Mouse (Mus musculus): ENCODE data around the gene Cisd3. TPM values are rescaled to one million over a fixed set of nuclear protein-coding genes. Genes with fewer than 3 reads are reported as not detected.

Cisd3 gene
- total and polyA plus RNA-seq, 2 experiments from 2014 or later, result 50.8 to 125 TPM

DNA sequence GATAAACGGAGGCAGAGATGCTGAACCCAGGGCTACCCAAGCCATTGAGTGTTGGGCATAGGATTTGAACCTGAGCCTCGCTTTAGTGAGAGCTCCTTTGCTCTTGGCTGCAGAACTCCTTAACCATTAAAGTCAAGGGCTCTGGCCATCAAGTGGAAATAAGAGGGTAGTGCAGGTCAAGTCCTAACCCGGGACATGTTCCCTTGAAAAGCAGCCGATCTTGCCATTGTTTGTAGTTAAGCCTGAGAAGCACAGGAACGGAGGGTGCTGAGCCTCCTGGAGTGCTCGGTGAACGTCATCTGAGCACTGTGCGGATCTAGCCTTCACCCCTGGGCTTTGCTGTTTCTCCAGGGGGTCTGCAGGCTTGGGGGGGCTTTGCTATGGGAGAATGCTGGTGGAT lies 7.8 kb upstream of the Cisd3 start:
- no peak overlapping the region for H3K27ac ChIP-seq (ENCODE audit: low read depth)
- no peaks in the 10 kb centered on the region for H3K9me3 ChIP-seq (replicated peaks; ENCODE audit: control insufficient read depth, low read length)
- H3K4me1 ChIP-seq (ENCODE audit: control insufficient read depth, insufficient read depth), result no peaks in the 10 kb centered on the region
- H3K27me3 ChIP-seq (ENCODE audit: control insufficient read depth, insufficient read depth, low read length), result no peaks in the 10 kb centered on the region
- no peak for ATAC-seq (ENCODE audit: insufficient read depth, low read depth)
- H3K36me3 ChIP-seq (replicated peaks; ENCODE audit: control insufficient read depth, insufficient read depth, low read length), result peaks cover 88% of the 10 kb centered on the region
- WGBS, result 77% methylated on average over 8 of the region's 8 CpGs
- H3K4me2 ChIP-seq (ENCODE audit: low read depth, low read length), result no peak overlapping the region
- TF ChIP-seq EP300 (IDR thresholded peaks at IDR 0.05; ENCODE audit: low read depth) (no peak), CTCF (IDR thresholded peaks at IDR 0.05; ENCODE audit: low read depth) (peak; percentile 21; the same call in 1 of the 2 replicates)
- H3K4me3 ChIP-seq (ENCODE audit: low read depth, low read length), result no peak overlapping the region
- H3K9ac ChIP-seq (replicated peaks; ENCODE audit: low read depth, low read length), result no peak overlapping the region
- DNase-seq (ENCODE audit: low spot score), result no peak

DNA sequence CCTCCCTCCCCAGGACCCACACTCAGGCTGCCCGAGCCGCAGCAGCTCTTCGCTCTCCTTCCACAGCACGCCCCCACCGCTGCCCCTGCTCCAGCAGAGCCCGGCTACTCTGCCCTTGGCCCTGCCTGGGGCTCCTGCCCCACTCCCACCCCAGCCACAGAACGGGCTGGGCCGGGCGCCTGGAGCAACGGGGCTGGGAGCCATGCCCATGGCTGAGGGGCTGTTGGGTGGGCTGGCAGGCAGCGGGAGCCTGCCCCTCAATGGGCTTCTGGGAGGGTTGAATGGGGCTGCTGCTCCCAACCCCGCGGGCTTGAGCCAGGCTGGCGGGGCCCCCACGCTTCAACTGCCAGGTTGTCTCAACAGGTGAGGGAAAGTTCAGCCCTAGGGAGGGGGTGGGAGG lies 7.3 kb upstream of the Cisd3 start:
- no peak overlapping the region; the same call in 1 of the 2 replicates for H3K9ac ChIP-seq (replicated peaks; ENCODE audit: low read depth, low read length)
- peaks cover 84% of the 10 kb centered on the region for H3K36me3 ChIP-seq (replicated peaks; ENCODE audit: control insufficient read depth, insufficient read depth, low read length)
- H3K4me3 ChIP-seq (ENCODE audit: low read depth, low read length), result no peak overlapping the region
- H3K4me2 ChIP-seq (ENCODE audit: low read depth, low read length), result no peak overlapping the region
- H3K4me1 ChIP-seq (ENCODE audit: control insufficient read depth, insufficient read depth), result no peaks in the 10 kb centered on the region
- ATAC-seq (ENCODE audit: insufficient read depth, low read depth) (no peak), DNase-seq (ENCODE audit: low spot score) (no peak)
- H3K9me3 ChIP-seq (replicated peaks; ENCODE audit: control insufficient read depth, low read length), result no peaks in the 10 kb centered on the region
- WGBS, result 87% methylated on average over 15 of the region's 15 CpGs
- TF ChIP-seq CTCF (IDR thresholded peaks at IDR 0.05; ENCODE audit: low read depth) (no peak), EP300 (IDR thresholded peaks at IDR 0.05; ENCODE audit: low read depth) (no peak)
- no peak overlapping the region for H3K27ac ChIP-seq (ENCODE audit: low read depth)
- H3K27me3 ChIP-seq (ENCODE audit: control insufficient read depth, insufficient read depth, low read length), result no peaks in the 10 kb centered on the region

DNA sequence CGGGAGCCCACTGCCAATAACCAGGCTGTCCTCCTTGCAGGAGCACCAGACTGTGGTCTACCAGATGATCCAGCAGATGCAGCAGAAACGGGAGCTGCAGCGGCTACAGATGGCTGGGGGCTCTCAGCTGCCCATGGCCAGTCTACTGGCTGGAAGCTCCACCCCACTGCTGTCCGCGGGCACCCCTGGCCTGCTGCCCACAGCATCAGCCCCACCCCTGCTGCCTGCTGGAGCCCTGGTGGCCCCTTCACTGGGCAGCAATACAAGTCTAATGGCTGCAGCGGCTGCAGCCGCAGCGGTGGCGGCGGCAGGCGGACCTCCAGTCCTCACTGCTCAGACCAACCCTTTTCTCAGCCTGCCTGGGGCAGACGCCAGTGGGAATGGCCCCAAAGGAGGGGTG lies 5.2 kb upstream of the Cisd3 start:
- Histone ChIP-seq H3K9ac (replicated peaks; ENCODE audit: low read depth, low read length) (no peak overlapping the region), H3K4me2 (ENCODE audit: low read depth, low read length) (no peak overlapping the region), H3K27me3 (ENCODE audit: control insufficient read depth, insufficient read depth, low read length) (no peaks in the 10 kb centered on the region), H3K9me3 (replicated peaks; ENCODE audit: control insufficient read depth, low read length) (no peaks in the 10 kb centered on the region), H3K27ac (ENCODE audit: low read depth) (peak overlapping the region; percentile 30; the same call in 1 of the 2 replicates), H3K36me3 (replicated peaks; ENCODE audit: control insufficient read depth, insufficient read depth, low read length) (peaks cover 63% of the 10 kb centered on the region), H3K4me3 (ENCODE audit: low read depth, low read length) (no peak overlapping the region), H3K4me1 (ENCODE audit: control insufficient read depth, insufficient read depth) (no peaks in the 10 kb centered on the region)
- TF ChIP-seq CTCF (IDR thresholded peaks at IDR 0.05; ENCODE audit: low read depth), result no peak
- no peak for TF ChIP-seq EP300 (IDR thresholded peaks at IDR 0.05; ENCODE audit: low read depth)
- WGBS, result 47% methylated on average over 12 of the region's 12 CpGs
- ATAC-seq (ENCODE audit: insufficient read depth, low read depth) (peak; percentile 66), DNase-seq (ENCODE audit: low spot score) (peak; percentile 50)

GRCm38 (mm10) chr11:97682504-97683055 lies 3.0 kb upstream of the Cisd3 start:
- no peak overlapping the region for H3K9ac ChIP-seq (replicated peaks; ENCODE audit: low read depth, low read length)
- WGBS, result 56% methylated on average over 6 of the region's 6 CpGs
- peaks cover 10% of the 10 kb centered on the region; the same call in 1 of the 2 replicates for H3K4me1 ChIP-seq (ENCODE audit: control insufficient read depth, insufficient read depth)
- H3K9me3 ChIP-seq (replicated peaks; ENCODE audit: control insufficient read depth, low read length), result no peaks in the 10 kb centered on the region
- DNase-seq (ENCODE audit: low spot score), result no peak
- no peak for ATAC-seq (ENCODE audit: insufficient read depth, low read depth)
- H3K36me3 ChIP-seq (replicated peaks; ENCODE audit: control insufficient read depth, insufficient read depth, low read length), result peaks cover 42% of the 10 kb centered on the region
- H3K27me3 ChIP-seq (ENCODE audit: control insufficient read depth, insufficient read depth, low read length), result no peaks in the 10 kb centered on the region
- TF ChIP-seq CTCF (IDR thresholded peaks at IDR 0.05; ENCODE audit: low read depth), result no peak
- TF ChIP-seq EP300 (IDR thresholded peaks at IDR 0.05; ENCODE audit: low read depth), result no peak
- H3K4me2 ChIP-seq (ENCODE audit: low read depth, low read length), result no peak overlapping the region
- no peak overlapping the region for H3K4me3 ChIP-seq (ENCODE audit: low read depth, low read length)
- H3K27ac ChIP-seq (ENCODE audit: low read depth), result no peak overlapping the region

DNA sequence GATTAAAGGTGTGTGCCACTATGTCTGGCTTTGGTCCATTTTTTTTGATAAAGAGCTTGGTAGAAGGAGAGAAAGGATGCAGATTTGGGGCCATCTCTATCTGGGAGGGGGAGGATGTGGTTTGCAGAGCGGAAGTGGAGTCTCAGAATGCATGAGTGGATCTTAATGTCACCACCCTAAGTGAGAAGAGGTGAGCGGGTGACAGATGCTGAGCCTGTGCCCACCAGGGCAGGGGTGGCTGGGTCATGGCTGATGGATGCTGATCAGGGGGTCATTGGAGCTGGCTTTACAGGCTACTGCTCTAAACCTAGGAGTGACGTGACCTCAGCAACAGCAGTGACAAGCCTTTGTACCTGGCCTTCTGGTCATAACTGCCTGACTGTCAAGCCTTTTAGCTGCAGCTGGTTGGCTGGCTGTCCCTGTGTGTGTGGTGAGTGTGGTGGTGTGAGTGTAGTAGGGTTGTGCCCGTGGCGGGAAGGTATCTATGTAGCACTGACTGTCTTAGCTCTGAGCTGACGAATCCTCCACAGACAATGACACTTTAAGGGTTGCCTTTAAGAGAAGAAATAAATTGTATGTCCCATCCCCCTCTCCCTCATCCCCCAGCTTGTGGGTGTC lies 1.5 kb upstream of the Cisd3 start:
- no peak overlapping the region for H3K4me3 ChIP-seq (ENCODE audit: low read depth, low read length)
- H3K4me2 ChIP-seq (ENCODE audit: low read depth, low read length), result no peak overlapping the region
- 77% methylated on average over 6 of the region's 6 CpGs for WGBS
- no peaks in the 10 kb centered on the region for H3K27me3 ChIP-seq (ENCODE audit: control insufficient read depth, insufficient read depth, low read length)
- peaks cover 10% of the 10 kb centered on the region; the same call in 1 of the 2 replicates for H3K4me1 ChIP-seq (ENCODE audit: control insufficient read depth, insufficient read depth)
- H3K36me3 ChIP-seq (replicated peaks; ENCODE audit: control insufficient read depth, insufficient read depth, low read length), result peaks cover 33% of the 10 kb centered on the region
- 0 out of 2 replicates have a peak overlapping the region, but pooled peaks have one; percentile 56 for H3K27ac ChIP-seq (ENCODE audit: low read depth)
- DNase-seq (ENCODE audit: low spot score), result no peak
- no peak overlapping the region for H3K9ac ChIP-seq (replicated peaks; ENCODE audit: low read depth, low read length)
- no peaks in the 10 kb centered on the region for H3K9me3 ChIP-seq (replicated peaks; ENCODE audit: control insufficient read depth, low read length)
- TF ChIP-seq CTCF (IDR thresholded peaks at IDR 0.05; ENCODE audit: low read depth), result no peak
- no peak for TF ChIP-seq EP300 (IDR thresholded peaks at IDR 0.05; ENCODE audit: low read depth)
- no peak for ATAC-seq (ENCODE audit: insufficient read depth, low read depth)
